Mouse (Mus musculus) spleen, postnatal 4 days (tissue): ENCODE measurements around the gene Pxylp1.

Experiments used
- DNase-seq, 2 experiments: peaks; one replicate each; pipeline ENCODE4 v3.0.0; 2022; ENCODE audit warnings: low spot score in 2 of 2

The Pxylp1 gene

GRCm38 (mm10) chr9:96890756-96891155 lies 1.7 kb downstream of the Pxylp1 start:
- peak in 1 of 2 experiments; percentile 58 for DNase-seq

GRCm38 (mm10) chr9:96890266-96890665 lies 2.2 kb downstream of the Pxylp1 start:
- DNase-seq = no peak

GRCm38 (mm10) chr9:96889345-96890021 lies 3.0 kb downstream of the Pxylp1 start:
- DNase-seq = peak; percentile 78 to 94

- DNase-seq = peak in 1 of 2 experiments; percentile 73
Observed at GRCm38 (mm10) chr9:96888742-96889344, 3.6 kb downstream of the Pxylp1 start.

GRCm38 (mm10) chr9:96887954-96888353 lies 4.5 kb downstream of the Pxylp1 start:
- peak in 1 of 2 experiments; percentile 56 for DNase-seq

GRCm38 (mm10) chr9:96887492-96887891 lies 5.0 kb downstream of the Pxylp1 start:
- no peak for DNase-seq

- peak in 1 of 2 experiments; percentile 62 for DNase-seq
Observed at GRCm38 (mm10) chr9:96885781-96886180, 6.7 kb downstream of the Pxylp1 start.

GRCm38 (mm10) chr9:96882496-96883265 lies 9.8 kb downstream of the Pxylp1 start:
- DNase-seq = peak in 1 of 2 experiments; percentile 50

GRCm38 (mm10) chr9:96881901-96882300 lies 10.6 kb downstream of the Pxylp1 start:
- DNase-seq = no peak

- DNase-seq = no peak
Observed at GRCm38 (mm10) chr9:96879024-96879423, 13.4 kb downstream of the Pxylp1 start.

GRCm38 (mm10) chr9:96878464-96878863 lies 14.0 kb downstream of the Pxylp1 start:
- no peak for DNase-seq

- no peak for DNase-seq
Observed at GRCm38 (mm10) chr9:96875704-96876103, 16.8 kb downstream of the Pxylp1 start.

GRCm38 (mm10) chr9:96873082-96873481 lies 19.4 kb downstream of the Pxylp1 start:
- DNase-seq = peak in 1 of 2 experiments; percentile 71

- DNase-seq = no peak
Observed at GRCm38 (mm10) chr9:96870104-96870503, 22.4 kb downstream of the Pxylp1 start.

GRCm38 (mm10) chr9:96869542-96869941 lies 22.9 kb downstream of the Pxylp1 start:
- DNase-seq = no peak

GRCm38 (mm10) chr9:96868546-96868945 lies 23.9 kb downstream of the Pxylp1 start:
- no peak for DNase-seq

- no peak for DNase-seq
Observed at GRCm38 (mm10) chr9:96867165-96867564, 25.3 kb downstream of the Pxylp1 start.

- no peak for DNase-seq
Observed at GRCm38 (mm10) chr9:96866196-96866595, 26.3 kb downstream of the Pxylp1 start.

- DNase-seq = no peak
Observed at GRCm38 (mm10) chr9:96865473-96866050, 26.9 kb downstream of the Pxylp1 start.

GRCm38 (mm10) chr9:96863539-96863938 lies 28.9 kb downstream of the Pxylp1 start:
- DNase-seq = no peak

GRCm38 (mm10) chr9:96862836-96863235 lies 29.6 kb downstream of the Pxylp1 start:
- no peak for DNase-seq

GRCm38 (mm10) chr9:96861092-96861487 lies 31.4 kb downstream of the Pxylp1 start:
- DNase-seq = no peak
